Mouse (Mus musculus): ENCODE measurements around the gene Amer3.

DNA sequence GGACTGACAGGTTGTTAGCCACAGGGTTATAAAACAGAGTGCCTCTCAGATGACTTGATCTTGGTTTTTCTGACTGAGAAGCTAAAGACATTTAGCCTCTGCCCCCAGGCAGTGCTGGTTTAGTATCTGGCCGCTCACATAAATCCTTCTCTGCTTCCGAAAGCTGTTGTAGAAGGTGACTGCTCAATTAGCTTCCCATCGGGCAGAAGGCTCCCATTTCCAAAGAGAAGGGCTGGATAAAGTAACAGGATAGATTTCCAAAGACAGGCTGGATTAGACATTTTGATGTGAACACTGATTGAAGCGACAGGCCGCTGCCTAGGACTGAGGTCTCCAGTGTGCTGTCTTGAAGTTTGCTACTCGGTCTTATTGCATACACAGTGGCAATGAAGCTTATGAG is 2.8 kb downstream of the Amer3 start:
- no peak for TF ChIP-seq CTCF (IDR thresholded peaks at IDR 0.05; ENCODE audit: borderline replicate concordance, control insufficient read depth, extremely low read depth, insufficient read depth, low read length, poor library complexity)
- no peak for TF ChIP-seq POLR2A (IDR thresholded peaks at IDR 0.05; ENCODE audit: control insufficient read depth, extremely low read depth, insufficient read depth, low read length, poor library complexity)
